Mouse (Mus musculus) stomach, postnatal 0 days (tissue): ENCODE results near the gene Brox. TPM values are rescaled to one million over a fixed set of nuclear protein-coding genes. Genes with fewer than 3 reads are reported as not detected.

Experiments
- ATAC-seq: fragments of 200-750 bp; cut with Nextera tagmentation; 2 replicates; pipeline ENCODE4 v1.8.0; 2017; ENCODE audit not compliant: low FRiP score, low TSS enrichment
- DNase-seq: peaks from one replicate; pipeline ENCODE4 v3.0.0-alpha.2; 2016; ENCODE audit warnings: low spot score
- H3K27ac ChIP-seq: fragments of 300-500 bp; sonication (generic); replicated peaks from 2 replicates; pipeline ENCODE4 v1.5.1; 2014; ENCODE audit warnings: mild to moderate bottlenecking, control low read depth
- H3K27me3 ChIP-seq: fragments of 300-500 bp; sonication (generic); 2 replicates; pipeline ENCODE4 v1.6.1; 2014; ENCODE audit warnings: low read length; ENCODE audit not compliant: control insufficient read depth, insufficient read depth
- H3K36me3 ChIP-seq: fragments of 300-500 bp; sonication (generic); 2 replicates; pipeline ENCODE4 v1.6.1; 2014; ENCODE audit warnings: low read length, mixed read lengths; ENCODE audit not compliant: control insufficient read depth, insufficient read depth
- H3K4me1 ChIP-seq: fragments of 300-500 bp; sonication (generic); replicated peaks from 2 replicates; pipeline ENCODE4 v1.6.1; 2014; ENCODE audit warnings: antibody characterized with exemption; ENCODE audit not compliant: control insufficient read depth, insufficient read depth
- H3K4me2 ChIP-seq: fragments of 300-500 bp; sonication (generic); replicated peaks from 2 replicates; pipeline ENCODE4 v1.6.1; 2014; ENCODE audit warnings: low read depth, mild to moderate bottlenecking, control low read depth, moderate library complexity
- H3K4me3 ChIP-seq: fragments of 300-500 bp; sonication (generic); 2 replicates; pipeline ENCODE4 v1.5.1; 2014; ENCODE audit warnings: low read depth, low read length, control low read depth
- H3K9ac ChIP-seq: fragments of 300-500 bp; sonication (generic); 2 replicates; pipeline ENCODE4 v1.6.1; 2014; ENCODE audit warnings: mild to moderate bottlenecking, low read length, control low read depth, mixed read lengths
- H3K9me3 ChIP-seq: fragments of 300-500 bp; sonication (generic); 2 replicates; pipeline ENCODE4 v1.6.1; 2016; ENCODE audit warnings: low read length; ENCODE audit not compliant: control insufficient read depth
- CTCF ChIP-seq: IDR thresholded peaks from 2 replicates; pipeline ENCODE4 v1.5.1; 2016; ENCODE audit warnings: antibody characterized with exemption, low read depth, mild to moderate bottlenecking, moderate library complexity
- EP300 ChIP-seq: optimal IDR thresholded peaks from 2 replicates; pipeline ENCODE3; 2016; ENCODE audit warnings: antibody characterized with exemption
- WGBS: fragments of 180-500 bp; shearing (Covaris S2); extraction: QIAGEN DNeasy Blood & Tissue Kit; methylation state at CpG from one replicate; pipeline ENCODE4 v1.1.7; 2014; 5-methylcytosine and 5-hydroxymethylcytosine counted together
- polyA plus RNA-seq: library from polyadenylated mRNA; unstranded; fragments of >200 nt; fragmentation: Nextera tagmentation; extraction: Ambion mirVana; gene quantifications from 2 replicates; pipeline ENCODE4 v1.2.1, GENCODE M21; 2015

Gene Brox
- polyA plus RNA-seq, 1 experiment from 2014 or later, result 27.6 TPM

DNA sequence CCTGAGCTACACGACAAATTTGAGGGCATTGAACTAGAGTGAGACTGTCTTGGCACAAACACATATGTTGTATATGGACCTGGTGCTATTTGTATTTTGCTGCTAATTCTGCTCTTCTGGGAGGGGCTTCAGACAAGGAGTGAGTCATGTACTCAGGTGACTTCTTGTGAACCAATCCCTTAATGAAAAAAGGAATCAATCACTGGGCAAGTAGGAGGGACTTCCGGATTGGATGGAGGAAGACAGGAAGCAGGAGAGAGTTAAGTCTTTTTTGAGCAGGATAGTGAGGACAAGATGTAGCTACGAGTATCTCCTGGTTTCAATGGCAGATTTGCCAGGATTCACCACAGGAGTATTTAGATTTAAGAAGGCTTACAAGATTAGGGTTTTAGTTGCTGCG, 7.5 kb downstream of the Brox start:
- TF ChIP-seq CTCF, result no peak
- H3K9me3 ChIP-seq, result no peaks in the 10 kb centered on the region
- H3K4me3 ChIP-seq, result no peak overlapping the region
- peaks cover 29% of the 10 kb centered on the region; the same call in 1 of the 2 replicates for H3K36me3 ChIP-seq
- WGBS, result 94% methylated on average over 4 of the region's 4 CpGs
- no peak overlapping the region for H3K9ac ChIP-seq
- DNase-seq (no peak), ATAC-seq (no peak)
- no peaks in the 10 kb centered on the region for H3K4me1 ChIP-seq
- no peaks in the 10 kb centered on the region for H3K27me3 ChIP-seq
- no peak overlapping the region for H3K4me2 ChIP-seq
- H3K27ac ChIP-seq, result no peak overlapping the region

DNA sequence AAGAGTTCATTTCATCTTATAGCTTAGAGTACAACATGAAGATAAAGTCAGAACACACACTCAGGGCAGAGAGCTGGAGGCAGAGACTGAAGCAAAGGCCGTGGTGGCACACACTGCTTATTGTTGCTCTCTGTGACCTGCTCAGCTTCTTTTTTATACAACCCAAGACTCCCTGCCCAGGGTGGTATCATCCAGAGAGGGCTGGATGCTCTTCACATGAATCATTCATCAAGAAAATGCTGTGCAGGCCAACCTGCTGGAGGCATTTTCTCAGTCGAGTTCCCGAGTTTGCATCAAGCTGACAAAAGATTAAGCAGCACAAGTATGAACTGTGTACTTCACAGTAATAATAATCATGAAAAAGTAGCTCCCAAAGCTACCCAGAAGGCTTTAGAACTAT, 8.7 kb downstream of the Brox start:
- no peak for DNase-seq
- Histone ChIP-seq H3K9me3 (no peaks in the 10 kb centered on the region), H3K4me3 (no peak overlapping the region), H3K27me3 (no peaks in the 10 kb centered on the region), H3K4me2 (no peak overlapping the region), H3K4me1 (no peaks in the 10 kb centered on the region), H3K9ac (no peak overlapping the region), H3K27ac (no peak overlapping the region), H3K36me3 (peaks cover 34% of the 10 kb centered on the region; the same call in 1 of the 2 replicates)
- TF ChIP-seq EP300 (no peak), CTCF (no peak)
- 86% methylated on average over 3 of the region's 3 CpGs for WGBS
- no peak for ATAC-seq

DNA sequence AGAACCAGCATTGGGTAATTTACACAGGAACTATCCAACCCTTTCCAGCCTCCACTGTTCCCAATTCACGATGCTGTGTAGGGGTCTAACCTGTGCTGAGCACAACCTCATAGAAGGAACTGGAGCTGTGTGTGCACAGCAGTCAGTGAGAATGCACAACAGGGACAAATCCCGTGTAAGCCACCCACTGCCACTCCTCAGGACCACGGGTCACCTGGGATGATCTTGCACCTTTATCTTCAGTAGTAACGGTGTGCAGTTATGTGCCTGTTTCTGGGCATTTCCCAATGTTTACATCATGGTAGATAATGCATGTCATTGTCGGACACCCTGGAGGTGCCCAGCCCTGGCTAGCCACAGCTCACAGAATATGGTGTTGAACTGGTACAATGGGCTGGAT, 21.3 kb downstream of the Brox start:
- TF ChIP-seq CTCF, result no peak
- no peak for TF ChIP-seq EP300
- H3K36me3 ChIP-seq, result peaks cover 10% of the 10 kb centered on the region
- no peak overlapping the region for H3K4me3 ChIP-seq
- DNase-seq (no peak), ATAC-seq (no peak)
- no peaks in the 10 kb centered on the region for H3K4me1 ChIP-seq
- no peaks in the 10 kb centered on the region for H3K9me3 ChIP-seq
- WGBS, result 58% methylated on average over 5 of the region's 5 CpGs
- H3K9ac ChIP-seq, result no peak overlapping the region
- H3K27ac ChIP-seq, result no peak overlapping the region
- H3K4me2 ChIP-seq, result no peak overlapping the region
- H3K27me3 ChIP-seq, result no peaks in the 10 kb centered on the region

GRCm38 (mm10) chr1:183274385-183274784, 22.7 kb downstream of the Brox start:
- H3K36me3 ChIP-seq, result peaks cover 5% of the 10 kb centered on the region
- no peak overlapping the region for H3K9ac ChIP-seq
- H3K4me3 ChIP-seq, result no peak overlapping the region
- no peaks in the 10 kb centered on the region for H3K27me3 ChIP-seq
- TF ChIP-seq EP300 (no peak), CTCF (no peak)
- H3K9me3 ChIP-seq, result no peaks in the 10 kb centered on the region
- no peak for ATAC-seq
- H3K4me1 ChIP-seq, result no peaks in the 10 kb centered on the region
- no peak overlapping the region for H3K27ac ChIP-seq
- DNase-seq, result no peak
- H3K4me2 ChIP-seq, result no peak overlapping the region
- 45% methylated on average over 3 of the region's 3 CpGs for WGBS

DNA sequence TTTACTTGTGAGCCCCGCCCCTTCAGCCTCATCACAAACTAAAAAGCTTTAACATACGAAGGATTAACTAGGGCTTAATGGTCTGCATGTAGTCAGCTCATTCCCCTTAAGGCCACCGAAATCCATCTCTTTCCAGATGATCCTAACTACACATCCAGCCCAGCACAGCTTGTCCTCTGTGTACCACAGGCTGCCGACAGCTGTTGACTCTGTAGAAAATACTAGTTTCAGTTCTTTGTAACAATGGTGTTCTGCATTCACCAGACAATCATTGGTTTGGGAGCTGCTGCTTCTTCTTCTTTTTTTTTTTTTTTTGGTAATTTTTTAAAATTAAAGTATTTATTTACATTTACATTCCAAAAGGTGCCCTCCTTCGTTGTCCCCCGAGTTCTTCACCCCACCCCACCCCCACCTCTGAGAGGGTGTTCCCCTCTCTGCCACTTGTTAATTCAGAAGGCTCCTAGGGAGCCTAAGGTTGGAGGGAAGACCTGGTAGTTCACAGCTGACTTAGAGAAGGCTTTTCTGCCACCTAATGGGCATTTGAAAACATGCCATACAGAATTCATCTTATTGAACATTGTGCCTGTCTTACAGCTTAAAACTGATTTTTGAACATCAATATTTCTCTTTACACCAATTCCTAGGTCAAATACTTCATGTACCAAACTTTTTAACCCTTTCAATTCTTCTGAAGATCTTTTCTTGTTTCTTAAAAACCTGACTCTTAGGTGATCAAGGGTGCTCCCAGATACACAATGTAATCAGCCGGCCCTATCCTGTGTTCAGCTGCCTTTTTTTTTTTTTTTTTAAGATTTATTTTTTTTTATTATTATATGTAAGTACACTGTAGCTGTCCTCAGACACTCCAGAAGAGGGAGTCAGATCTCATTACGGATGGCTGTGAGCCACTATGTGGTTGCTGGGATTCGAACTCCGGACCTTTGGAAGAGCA, 23.9 kb downstream of the Brox start:
- peak; percentile 65; the same call in 1 of the 2 replicates for ATAC-seq

GRCm38 (mm10) chr1:183267666-183268065, 29.4 kb downstream of the Brox start:
- 67% methylated on average over 6 of the region's 6 CpGs for WGBS
- no peaks in the 10 kb centered on the region for H3K4me1 ChIP-seq
- H3K9ac ChIP-seq, result no peak overlapping the region
- H3K27ac ChIP-seq, result no peak overlapping the region
- DNase-seq (no peak), ATAC-seq (no peak)
- no peaks in the 10 kb centered on the region for H3K9me3 ChIP-seq
- no peak overlapping the region for H3K4me2 ChIP-seq
- no peak overlapping the region for H3K4me3 ChIP-seq
- H3K27me3 ChIP-seq, result no peaks in the 10 kb centered on the region
- H3K36me3 ChIP-seq, result no peaks in the 10 kb centered on the region
- TF ChIP-seq CTCF, result no peak
- no peak for TF ChIP-seq EP300

More for the DNA sequence above, 23.9 kb downstream of the Brox start:
- no peak overlapping the region for H3K4me2 ChIP-seq
- no peaks in the 10 kb centered on the region for H3K9me3 ChIP-seq
- no peak for DNase-seq
- TF ChIP-seq EP300 (no peak), CTCF (peak; percentile 76)
- H3K4me3 ChIP-seq, result no peak overlapping the region
- 0 out of 2 replicates have a peak, but pooled peaks cover 2% of the 10 kb centered on the region for H3K36me3 ChIP-seq
- 49% methylated on average over 10 of the region's 10 CpGs for WGBS
- H3K4me1 ChIP-seq, result no peaks in the 10 kb centered on the region
- H3K27me3 ChIP-seq, result no peaks in the 10 kb centered on the region
- no peak overlapping the region for H3K9ac ChIP-seq
- H3K27ac ChIP-seq, result no peak overlapping the region
